12 mouse cellular contexts compared by ENCODE assay signal in the genomic region with DNA sequence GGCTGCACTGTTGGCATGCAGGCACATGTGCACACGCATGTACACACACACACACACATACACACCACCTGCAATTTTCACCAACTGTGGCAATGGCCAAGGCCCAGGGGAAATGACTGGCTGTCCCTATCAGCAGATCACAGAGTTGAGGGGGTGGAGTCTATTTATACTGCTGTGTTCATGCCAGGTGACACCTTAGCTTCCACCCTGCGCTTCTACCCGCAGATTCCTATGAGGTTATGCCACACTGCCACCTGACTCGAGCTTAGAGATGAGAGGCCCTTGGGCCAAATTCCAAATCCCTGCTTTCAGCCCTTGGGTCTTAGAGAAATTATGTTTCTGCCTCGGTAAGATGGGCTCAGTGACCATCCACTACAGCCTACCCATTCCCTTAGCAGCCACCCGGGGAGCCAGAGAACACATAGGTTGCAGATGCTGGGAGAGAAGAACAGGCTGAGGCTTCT. TPM values are rescaled to one million over a fixed set of nuclear protein-coding genes. Genes with fewer than 3 reads are reported as not detected.
DNase-seq lines count a peak whose midpoint lies in the region; ATAC-seq and TF ChIP-seq lines count a peak whose summit lies in the region.
"Had no signal": no experiment of that assay in that cellular context is flagged by ENCODE, and none has a peak within 500 bp of the region (broad histone marks: within the 10 kb centered on the region; RNA-seq: fewer than 3 reads in every experiment).

No protein-coding gene starts in this region.

- no peak overlapping the region for H3K9ac ChIP-seq in midbrain, postnatal 0 days (replicated peaks; ENCODE audit: low read length, poor library complexity, severe bottlenecking)
- no peak overlapping the region for H3K9ac ChIP-seq in midbrain, embryonic 14.5 days (replicated peaks; ENCODE audit: low read length)
- H3K9ac ChIP-seq: embryonic facial prominence, embryonic 13.5 days; stomach, embryonic 15.5 days had no signal

- H3K27me3 ChIP-seq in midbrain, postnatal 0 days (ENCODE audit: insufficient read depth, low read length): no peaks in the 10 kb centered on the region
- no peaks in the 10 kb centered on the region for H3K27me3 ChIP-seq in midbrain, embryonic 14.5 days (ENCODE audit: control insufficient read depth, insufficient read depth, low read length)
- H3K27me3 ChIP-seq: embryonic facial prominence, embryonic 13.5 days; stomach, embryonic 15.5 days had no signal

- H3K36me3 ChIP-seq in midbrain, postnatal 0 days (ENCODE audit: insufficient read depth, low read length): peaks cover 15% of the 10 kb centered on the region
- H3K36me3 ChIP-seq in midbrain, embryonic 14.5 days (ENCODE audit: control insufficient read depth, insufficient read depth, low read length): peaks cover 17% of the 10 kb centered on the region

- peak; percentile 35 for TF ChIP-seq CTCF in gastrocnemius, adult 2 months (IDR thresholded peaks at IDR 0.05)
- TF ChIP-seq CTCF in midbrain, postnatal 0 days (IDR thresholded peaks at IDR 0.05): peak; percentile 36

- peak overlapping the region; percentile 91 for H3K27ac ChIP-seq in gastrocnemius, adult 2 months
- no peak overlapping the region for H3K27ac ChIP-seq in midbrain, postnatal 0 days (ENCODE audit: low read depth, low read length)
- H3K27ac ChIP-seq in midbrain, embryonic 14.5 days (replicated peaks; ENCODE audit: low read depth, low read length): no peak overlapping the region
- H3K27ac ChIP-seq: macrophage; stomach, embryonic 15.5 days had no signal

- no peaks in the 10 kb centered on the region for H3K4me1 ChIP-seq in midbrain, postnatal 0 days (ENCODE audit: insufficient read depth, low read length)
- H3K4me1 ChIP-seq in midbrain, embryonic 14.5 days (ENCODE audit: control insufficient read depth, insufficient read depth, low read length): no peaks in the 10 kb centered on the region

- H3K4me2 ChIP-seq in midbrain, postnatal 0 days (ENCODE audit: low read depth, low read length, poor library complexity, severe bottlenecking): no peak overlapping the region
- no peak overlapping the region for H3K4me2 ChIP-seq in midbrain, embryonic 14.5 days (ENCODE audit: low read length)
- H3K4me2 ChIP-seq: embryonic facial prominence, embryonic 13.5 days; stomach, embryonic 15.5 days had no signal

- ATAC-seq in midbrain, postnatal 0 days (ENCODE audit: low FRiP score): no peak
- no peak for ATAC-seq in midbrain, embryonic 14.5 days (ENCODE audit: low FRiP score, low TSS enrichment)

- intact Hi-C loops in gastrocnemius, adult 2 months (cut with DNase I): no loop called here
- intact Hi-C loops in gastrocnemius, postnatal 14 days (cut with DNase I; ENCODE audit: low total_unique reads): no loop called here

- DNase-seq in gastrocnemius, adult 2 months: peak; percentile 79
- DNase-seq in gastrocnemius, postnatal 14 days: no peak
- DNase-seq in midbrain, postnatal 0 days (ENCODE audit: low spot score): no peak
- no peak for DNase-seq in midbrain, embryonic 14.5 days
- peak; percentile 61 for DNase-seq in heart, postnatal 4 days
- DNase-seq in skeletal muscle tissue, adult 2 months (ENCODE audit: low read depth, low spot score): peak; percentile 95
- no peak for DNase-seq in embryo, embryonic 10 days (ENCODE audit: low spot score)
- DNase-seq in right cerebral cortex, postnatal 25 days: no peak
- DNase-seq: kidney, adult 8-10 months had no signal

- 86% methylated on average over 6 of the region's 6 CpGs for WGBS in midbrain, postnatal 0 days
- 81% methylated on average over 6 of the region's 6 CpGs for WGBS in midbrain, embryonic 14.5 days

- peak overlapping the region; percentile 74 for H3K4me3 ChIP-seq in gastrocnemius, adult 2 months
- H3K4me3 ChIP-seq in midbrain, postnatal 0 days (ENCODE audit: low read depth, low read length): no peak overlapping the region
- H3K4me3 ChIP-seq in midbrain, embryonic 14.5 days (replicated peaks; ENCODE audit: low read depth, low read length): no peak overlapping the region
- H3K4me3 ChIP-seq: embryonic facial prominence, embryonic 13.5 days; stomach, embryonic 15.5 days had no signal

- H3K9me3 ChIP-seq in midbrain, postnatal 0 days (ENCODE audit: low read length): no peaks in the 10 kb centered on the region
- no peaks in the 10 kb centered on the region for H3K9me3 ChIP-seq in midbrain, embryonic 14.5 days (ENCODE audit: control insufficient read depth, low read length)
- H3K9me3 ChIP-seq: embryonic facial prominence, embryonic 13.5 days; stomach, embryonic 15.5 days had no signal

RNA-seq across cellular contexts. Expression of a gene that starts 2.1 kb away (rescaled TPM):
- total RNA-seq in gastrocnemius, adult 2 months (2021): 1,000 to 10,000 TPM; 1,971 to 4,216 TPM
- total RNA-seq in gastrocnemius, postnatal 14 days (2021): 1,000 to 10,000 TPM; 1,005 to 1,120 TPM
- 9.8 and 11.6 TPM in 2 replicates for total RNA-seq in midbrain, postnatal 0 days (2014; rRNA removed)
- 12.8 and 14.8 TPM in 2 replicates for polyA plus RNA-seq in midbrain, postnatal 0 days (2015; fragmentation: Nextera tagmentation; extraction: Ambion mirVana)
- 10.4 and 10.5 TPM in 2 replicates for polyA plus RNA-seq in midbrain, embryonic 14.5 days (2014; fragmentation: Nextera tagmentation; extraction: Ambion mirVana)
- 100 to 1,000 TPM; 151 to 159 TPM for total RNA-seq in heart, postnatal 4 days (2021)

RNA-seq across cellular contexts. Expression of a gene that starts 4.6 kb away (rescaled TPM):
- 1,000 to 10,000 TPM in 1 of 2 experiments, 100 to 1,000 TPM in 1; 819 to 1,877 TPM for total RNA-seq in gastrocnemius, adult 2 months (2021)
- 100 to 1,000 TPM; 440 to 562 TPM for total RNA-seq in gastrocnemius, postnatal 14 days (2021)
- total RNA-seq in midbrain, postnatal 0 days (2014; rRNA removed): not detected in 2 replicates
- 0.42 and 0.65 TPM in 2 replicates for polyA plus RNA-seq in midbrain, postnatal 0 days (2015; fragmentation: Nextera tagmentation; extraction: Ambion mirVana)
- not detected in 2 replicates for polyA plus RNA-seq in midbrain, embryonic 14.5 days (2014; fragmentation: Nextera tagmentation; extraction: Ambion mirVana)
- 10 to 100 TPM; 48.6 to 69.8 TPM for total RNA-seq in heart, postnatal 4 days (2021)
- polyA plus RNA-seq: embryonic facial prominence, embryonic 13.5 days; stomach, embryonic 15.5 days had no signal

RNA-seq across cellular contexts. Expression of a gene that starts 12.6 kb away (rescaled TPM):
- 1 to 10 TPM; 7.2 to 9.3 TPM for total RNA-seq in gastrocnemius, adult 2 months (2021)
- 1 to 10 TPM; 5.7 to 9.6 TPM for total RNA-seq in gastrocnemius, postnatal 14 days (2021)
- 27.9 and 30.4 TPM in 2 replicates for total RNA-seq in midbrain, postnatal 0 days (2014; rRNA removed)
- polyA plus RNA-seq in midbrain, postnatal 0 days (2015; fragmentation: Nextera tagmentation; extraction: Ambion mirVana): 34.3 and 40.9 TPM in 2 replicates
- 22.3 and 28.5 TPM in 2 replicates for polyA plus RNA-seq in midbrain, embryonic 14.5 days (2014; fragmentation: Nextera tagmentation; extraction: Ambion mirVana)
- total RNA-seq in heart, postnatal 4 days (2021): 10 to 100 TPM; 16.0 to 18.5 TPM

RNA-seq across cellular contexts. Expression of a gene that starts 23.0 kb away (rescaled TPM):
- 10 to 100 TPM in 1 of 2 experiments, 1 to 10 TPM in 1; 9.7 to 12.0 TPM for total RNA-seq in gastrocnemius, adult 2 months (2021)
- 10 to 100 TPM in 1 of 2 experiments, 1 to 10 TPM in 1; 9.3 to 13.3 TPM for total RNA-seq in gastrocnemius, postnatal 14 days (2021)
- 32.9 and 40.8 TPM in 2 replicates for total RNA-seq in midbrain, postnatal 0 days (2014; rRNA removed)
- polyA plus RNA-seq in midbrain, postnatal 0 days (2015; fragmentation: Nextera tagmentation; extraction: Ambion mirVana): 4.3 and 5.2 TPM in 2 replicates
- 6.5 and 7.6 TPM in 2 replicates for polyA plus RNA-seq in midbrain, embryonic 14.5 days (2014; fragmentation: Nextera tagmentation; extraction: Ambion mirVana)
- total RNA-seq in heart, postnatal 4 days (2021): 10 to 100 TPM; 14.9 to 15.7 TPM

RNA-seq across cellular contexts. Expression of a gene that starts 23.5 kb away (rescaled TPM):
- total RNA-seq in gastrocnemius, adult 2 months (2021): 10 to 100 TPM in 1 of 2 experiments, 1 to 10 TPM in 1; 6.8 to 10.0 TPM
- total RNA-seq in gastrocnemius, postnatal 14 days (2021): 10 to 100 TPM; 12.1 to 13.1 TPM
- 30.0 and 32.7 TPM in 2 replicates for total RNA-seq in midbrain, postnatal 0 days (2014; rRNA removed)
- polyA plus RNA-seq in midbrain, postnatal 0 days (2015; fragmentation: Nextera tagmentation; extraction: Ambion mirVana): 14.7 and 18.0 TPM in 2 replicates
- polyA plus RNA-seq in midbrain, embryonic 14.5 days (2014; fragmentation: Nextera tagmentation; extraction: Ambion mirVana): 4.7 and 8.7 TPM in 2 replicates
- total RNA-seq in heart, postnatal 4 days (2021): 10 to 100 TPM; 26.7 to 31.2 TPM

Comparison
In these comparisons a context has a peak if more than half of its experiments do, and no peak if none do; other contexts are left out.
1. DNase-seq: peak in gastrocnemius, adult 2 months (single experiment), heart, postnatal 4 days (single experiment) and skeletal muscle tissue, adult 2 months (single experiment); none in gastrocnemius, postnatal 14 days (single experiment), midbrain, postnatal 0 days (single experiment), midbrain, embryonic 14.5 days (single experiment), embryo, embryonic 10 days (single experiment) and right cerebral cortex, postnatal 25 days (single experiment).
2. RNA of a gene that starts 2.1 kb away (total RNA-seq): 1,971 to 4,216 TPM in gastrocnemius, adult 2 months, 1,005 to 1,120 TPM in gastrocnemius, postnatal 14 days and 151 to 159 TPM in heart, postnatal 4 days; 9.8 to 11.6 TPM in midbrain, postnatal 0 days; every median in the first group is over 10 times any median in the second.
3. RNA of a gene that starts 4.6 kb away (total RNA-seq): 819 to 1,877 TPM in gastrocnemius, adult 2 months, 440 to 562 TPM in gastrocnemius, postnatal 14 days and 48.6 to 69.8 TPM in heart, postnatal 4 days; not detected in midbrain, postnatal 0 days; every median in the first group is over 10 times any median in the second.